Mouse (Mus musculus) spleen, adult 2 months (tissue): ENCODE measurements at regions not wholly inside any gene's neighbourhood (a gene's known extent, or its start where the extent isn't known, plus 50 kb on each side); places are given as distances from the start of the nearest gene placed in this dataset.

Experiments used
- CTCF ChIP-seq: fragments of 200-500 bp; IDR thresholded peaks from 2 replicates; pipeline ENCODE4 v1.5.1; 2011; ENCODE audit warnings: mild to moderate bottlenecking, inconsistent platforms; ENCODE audit not compliant: insufficient read depth, insufficient read length, insufficient replicate concordance; ENCODE audit errors: extremely low read depth
- POLR2A ChIP-seq: fragments of 200-500 bp; IDR thresholded peaks from 2 replicates; pipeline ENCODE4 v1.6.1; 2011; ENCODE audit warnings: low read depth, low read length, inconsistent platforms

- TF ChIP-seq CTCF (no peak), POLR2A (no peak)
These were observed 89.6 kb downstream of the Sptssa start for GRCm38 (mm10) chr12:54566532-54567425.
